Mouse (Mus musculus): ENCODE data around the gene Cdk5rap2. TPM values are rescaled to one million over a fixed set of nuclear protein-coding genes. Genes with fewer than 3 reads are reported as not detected.

Gene Cdk5rap2
- polyA plus RNA-seq, 1 experiment from 2014 or later: 25.7 TPM

DNA sequence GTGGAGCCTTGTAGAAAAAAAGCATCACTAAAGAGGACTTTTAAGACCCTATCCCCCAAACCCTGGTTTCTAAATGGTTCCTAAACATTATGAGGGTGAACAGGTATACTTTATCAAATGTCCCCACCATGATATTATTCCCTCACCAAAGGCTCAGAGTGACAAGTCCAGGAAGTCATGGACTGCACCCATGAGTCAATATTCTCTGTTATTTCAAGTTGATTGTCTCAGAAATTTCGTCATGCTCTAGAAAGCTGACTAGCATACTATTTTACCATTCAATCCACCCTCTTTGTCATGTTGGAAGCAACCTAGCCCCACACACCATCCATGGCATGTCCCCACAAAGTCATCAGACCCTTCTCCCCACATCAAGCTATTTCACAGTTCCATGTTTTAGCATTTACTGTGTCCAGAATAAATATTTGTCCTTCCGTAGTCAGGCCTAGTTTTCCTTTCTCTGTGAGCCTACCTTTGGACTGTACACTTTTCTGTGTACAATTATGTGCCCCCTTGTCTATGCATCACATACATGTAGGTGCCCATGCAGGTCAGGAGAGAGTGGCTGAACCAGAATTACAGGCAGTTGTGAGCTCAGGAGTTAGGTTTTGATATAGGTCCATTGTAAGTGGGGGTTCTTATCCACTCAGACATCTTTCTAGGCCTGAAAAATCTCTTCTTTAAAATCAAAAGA is 142.9 kb downstream of the Cdk5rap2 start:
- Histone ChIP-seq H3K4me2 (ENCODE audit: low read depth, severe bottlenecking) (no peak overlapping the region), H3K27ac (replicated peaks; ENCODE audit: low read depth, low read length) (no peak overlapping the region), H3K27me3 (ENCODE audit: control insufficient read depth, insufficient read depth, low read length) (no peaks in the 10 kb centered on the region), H3K9me3 (ENCODE audit: control insufficient read depth, low read length) (no peaks in the 10 kb centered on the region), H3K4me3 (ENCODE audit: low read depth, low read length) (no peak overlapping the region), H3K36me3 (ENCODE audit: control insufficient read depth, insufficient read depth, low read length) (peaks cover 2% of the 10 kb centered on the region; the same call in 1 of the 2 replicates), H3K9ac (ENCODE audit: low read length) (no peak overlapping the region), H3K4me1 (ENCODE audit: control insufficient read depth, insufficient read depth, low read length) (no peaks in the 10 kb centered on the region)
- no peak for DNase-seq (ENCODE audit: low spot score)
- ATAC-seq (ENCODE audit: insufficient number of reproducible peaks, low FRiP score, low TSS enrichment, low read depth): no peak
- WGBS: 82% methylated on average over 2 of the region's 2 CpGs

- H3K9me3 ChIP-seq (ENCODE audit: control insufficient read depth, low read length): no peaks in the 10 kb centered on the region
- no peak overlapping the region for H3K4me2 ChIP-seq (ENCODE audit: low read depth, severe bottlenecking)
- H3K4me1 ChIP-seq (ENCODE audit: control insufficient read depth, insufficient read depth, low read length): no peaks in the 10 kb centered on the region
- no peak overlapping the region for H3K27ac ChIP-seq (replicated peaks; ENCODE audit: low read depth, low read length)
- H3K4me3 ChIP-seq (ENCODE audit: low read depth, low read length): no peak overlapping the region
- DNase-seq (ENCODE audit: low spot score) (peak; percentile 44), ATAC-seq (ENCODE audit: insufficient number of reproducible peaks, low FRiP score, low TSS enrichment, low read depth) (no peak)
- 64% methylated on average over 6 of the region's 6 CpGs for WGBS
- no peak overlapping the region for H3K9ac ChIP-seq (ENCODE audit: low read length)
- H3K36me3 ChIP-seq (ENCODE audit: control insufficient read depth, insufficient read depth, low read length): 0 out of 2 replicates have a peak, but pooled peaks cover 2% of the 10 kb centered on the region
- H3K27me3 ChIP-seq (ENCODE audit: control insufficient read depth, insufficient read depth, low read length): no peaks in the 10 kb centered on the region
Observed at GRCm38 (mm10) chr4:70265248-70265647, 145.0 kb downstream of the Cdk5rap2 start.

DNA sequence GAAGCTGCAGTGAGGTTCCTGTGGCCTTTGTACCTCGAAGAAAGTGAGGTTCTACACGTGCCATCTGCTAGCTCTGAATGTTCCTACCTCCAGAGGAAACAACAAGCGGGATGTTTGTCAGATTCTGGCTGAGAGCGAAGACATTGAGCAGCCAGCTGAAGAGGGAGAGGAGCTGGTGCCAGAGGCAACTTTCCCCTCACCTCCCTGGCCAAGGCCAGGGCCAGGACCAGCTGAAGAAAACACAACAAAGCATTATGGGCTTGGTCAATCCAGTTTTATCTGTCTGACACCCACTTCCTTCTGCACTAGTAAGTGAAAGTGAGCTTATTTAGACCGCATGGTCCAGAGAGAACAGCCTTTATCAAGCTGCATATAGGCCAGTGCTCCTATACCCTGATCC is 147.4 kb downstream of the Cdk5rap2 start:
- WGBS: 85% methylated on average over 5 of the region's 5 CpGs
- Histone ChIP-seq H3K36me3 (ENCODE audit: control insufficient read depth, insufficient read depth, low read length) (peaks cover 2% of the 10 kb centered on the region; the same call in 1 of the 2 replicates), H3K27me3 (ENCODE audit: control insufficient read depth, insufficient read depth, low read length) (no peaks in the 10 kb centered on the region), H3K4me2 (ENCODE audit: low read depth, severe bottlenecking) (no peak overlapping the region), H3K4me3 (ENCODE audit: low read depth, low read length) (no peak overlapping the region), H3K9me3 (ENCODE audit: control insufficient read depth, low read length) (no peaks in the 10 kb centered on the region), H3K27ac (replicated peaks; ENCODE audit: low read depth, low read length) (no peak overlapping the region), H3K4me1 (ENCODE audit: control insufficient read depth, insufficient read depth, low read length) (no peaks in the 10 kb centered on the region), H3K9ac (ENCODE audit: low read length) (no peak overlapping the region)
- no peak for ATAC-seq (ENCODE audit: insufficient number of reproducible peaks, low FRiP score, low TSS enrichment, low read depth)
- DNase-seq (ENCODE audit: low spot score): no peak

DNA sequence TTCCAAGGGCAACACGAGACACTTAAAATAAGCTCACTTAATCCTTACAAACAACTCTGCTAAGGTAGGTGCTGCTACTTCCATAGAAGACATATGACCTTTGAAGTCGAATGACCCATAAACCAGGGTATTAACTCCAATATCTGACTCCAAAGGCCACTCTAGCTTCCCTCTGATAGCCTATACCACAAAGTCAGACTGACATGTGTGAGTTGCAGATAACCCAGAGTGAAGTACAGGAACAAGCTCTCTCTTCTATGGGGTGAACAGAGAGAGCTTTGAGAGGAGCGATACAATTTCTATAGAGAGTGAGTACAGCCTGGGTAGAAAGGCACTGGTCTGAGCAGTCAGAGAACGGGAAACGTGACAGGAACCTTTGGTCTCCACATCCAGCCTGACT is 148.9 kb downstream of the Cdk5rap2 start:
- H3K9ac ChIP-seq (ENCODE audit: low read length): no peak overlapping the region
- WGBS: 88% methylated on average over 5 of the region's 5 CpGs

GRCm38 (mm10) chr4:70260419-70260807 is 149.8 kb downstream of the Cdk5rap2 start:
- no peak overlapping the region for H3K4me3 ChIP-seq (ENCODE audit: low read depth, low read length)
- H3K36me3 ChIP-seq (ENCODE audit: control insufficient read depth, insufficient read depth, low read length): peaks cover 8% of the 10 kb centered on the region
- no peaks in the 10 kb centered on the region for H3K9me3 ChIP-seq (ENCODE audit: control insufficient read depth, low read length)
- no peak overlapping the region for H3K9ac ChIP-seq (ENCODE audit: low read length)
- H3K27ac ChIP-seq (replicated peaks; ENCODE audit: low read depth, low read length): no peak overlapping the region
- H3K27me3 ChIP-seq (ENCODE audit: control insufficient read depth, insufficient read depth, low read length): no peaks in the 10 kb centered on the region
- H3K4me1 ChIP-seq (ENCODE audit: control insufficient read depth, insufficient read depth, low read length): no peaks in the 10 kb centered on the region
- DNase-seq (ENCODE audit: low spot score): no peak
- WGBS: 91% methylated on average over 11 of the region's 11 CpGs
- H3K4me2 ChIP-seq (ENCODE audit: low read depth, severe bottlenecking): no peak overlapping the region
- ATAC-seq (ENCODE audit: insufficient number of reproducible peaks, low FRiP score, low TSS enrichment, low read depth): no peak

More for the DNA sequence above, 148.9 kb downstream of the Cdk5rap2 start:
- Histone ChIP-seq H3K27me3 (ENCODE audit: control insufficient read depth, insufficient read depth, low read length) (no peaks in the 10 kb centered on the region), H3K4me1 (ENCODE audit: control insufficient read depth, insufficient read depth, low read length) (no peaks in the 10 kb centered on the region), H3K9me3 (ENCODE audit: control insufficient read depth, low read length) (no peaks in the 10 kb centered on the region), H3K4me2 (ENCODE audit: low read depth, severe bottlenecking) (no peak overlapping the region), H3K36me3 (ENCODE audit: control insufficient read depth, insufficient read depth, low read length) (peaks cover 7% of the 10 kb centered on the region), H3K4me3 (ENCODE audit: low read depth, low read length) (no peak overlapping the region), H3K27ac (replicated peaks; ENCODE audit: low read depth, low read length) (no peak overlapping the region)
- no peak for ATAC-seq (ENCODE audit: insufficient number of reproducible peaks, low FRiP score, low TSS enrichment, low read depth)
- no peak for DNase-seq (ENCODE audit: low spot score)

GRCm38 (mm10) chr4:70259726-70260418 is 150.4 kb downstream of the Cdk5rap2 start:
- peaks cover 8% of the 10 kb centered on the region for H3K36me3 ChIP-seq (ENCODE audit: control insufficient read depth, insufficient read depth, low read length)
- H3K4me3 ChIP-seq (ENCODE audit: low read depth, low read length): no peak overlapping the region
- DNase-seq (ENCODE audit: low spot score): no peak
- no peak for ATAC-seq (ENCODE audit: insufficient number of reproducible peaks, low FRiP score, low TSS enrichment, low read depth)
- H3K9me3 ChIP-seq (ENCODE audit: control insufficient read depth, low read length): no peaks in the 10 kb centered on the region
- H3K27ac ChIP-seq (replicated peaks; ENCODE audit: low read depth, low read length): no peak overlapping the region
- no peaks in the 10 kb centered on the region for H3K27me3 ChIP-seq (ENCODE audit: control insufficient read depth, insufficient read depth, low read length)
- no peak overlapping the region for H3K4me2 ChIP-seq (ENCODE audit: low read depth, severe bottlenecking)
- H3K4me1 ChIP-seq (ENCODE audit: control insufficient read depth, insufficient read depth, low read length): no peaks in the 10 kb centered on the region
- WGBS: 86% methylated on average over 3 of the region's 3 CpGs
- no peak overlapping the region for H3K9ac ChIP-seq (ENCODE audit: low read length)

GRCm38 (mm10) chr4:70258826-70259225 is 151.4 kb downstream of the Cdk5rap2 start:
- Histone ChIP-seq H3K27me3 (ENCODE audit: control insufficient read depth, insufficient read depth, low read length) (no peaks in the 10 kb centered on the region), H3K36me3 (ENCODE audit: control insufficient read depth, insufficient read depth, low read length) (peaks cover 6% of the 10 kb centered on the region), H3K9me3 (ENCODE audit: control insufficient read depth, low read length) (no peaks in the 10 kb centered on the region), H3K4me2 (ENCODE audit: low read depth, severe bottlenecking) (no peak overlapping the region), H3K27ac (replicated peaks; ENCODE audit: low read depth, low read length) (no peak overlapping the region), H3K4me1 (ENCODE audit: control insufficient read depth, insufficient read depth, low read length) (no peaks in the 10 kb centered on the region), H3K9ac (ENCODE audit: low read length) (no peak overlapping the region), H3K4me3 (ENCODE audit: low read depth, low read length) (no peak overlapping the region)
- DNase-seq (ENCODE audit: low spot score): no peak
- ATAC-seq (ENCODE audit: insufficient number of reproducible peaks, low FRiP score, low TSS enrichment, low read depth): no peak
- WGBS: 87% methylated on average over 9 of the region's 9 CpGs

DNA sequence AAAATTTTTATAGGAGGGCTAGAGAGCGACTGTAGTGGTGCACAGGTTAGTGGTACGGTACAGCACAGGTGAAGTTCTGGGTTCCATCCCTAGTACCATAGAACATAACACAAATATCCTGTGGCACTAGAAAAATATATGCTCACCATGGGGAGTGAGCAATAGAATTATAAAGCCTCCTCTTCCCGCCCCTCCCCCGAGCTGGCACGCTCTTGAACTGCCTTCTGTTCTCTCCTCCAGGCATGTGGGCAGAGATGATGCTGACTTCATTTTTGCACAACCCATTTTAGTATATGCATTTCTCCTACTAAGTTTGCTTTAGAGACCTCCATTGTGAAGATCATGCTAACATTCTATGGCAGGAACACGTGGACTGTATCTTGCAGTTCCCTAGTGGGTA is 152.0 kb downstream of the Cdk5rap2 start:
- Histone ChIP-seq H3K9me3 (ENCODE audit: control insufficient read depth, low read length) (no peaks in the 10 kb centered on the region), H3K27ac (replicated peaks; ENCODE audit: low read depth, low read length) (no peak overlapping the region), H3K4me2 (ENCODE audit: low read depth, severe bottlenecking) (no peak overlapping the region), H3K4me3 (ENCODE audit: low read depth, low read length) (no peak overlapping the region), H3K9ac (ENCODE audit: low read length) (no peak overlapping the region), H3K27me3 (ENCODE audit: control insufficient read depth, insufficient read depth, low read length) (no peaks in the 10 kb centered on the region), H3K36me3 (ENCODE audit: control insufficient read depth, insufficient read depth, low read length) (peaks cover 6% of the 10 kb centered on the region), H3K4me1 (ENCODE audit: control insufficient read depth, insufficient read depth, low read length) (no peaks in the 10 kb centered on the region)
- no peak for ATAC-seq (ENCODE audit: insufficient number of reproducible peaks, low FRiP score, low TSS enrichment, low read depth)
- DNase-seq (ENCODE audit: low spot score): no peak
- 94% methylated on average over 6 of the region's 6 CpGs for WGBS
